Mouse (Mus musculus) spleen, embryonic (tissue): ENCODE results near the gene Plpp7.

Experiments used
- CTCF ChIA-PET: fragments of 350-600 bp; sonication (Branson Sonifier 250); formaldehyde crosslinking; loops from one replicate; lab custom pipeline; 2022; lab: Charles Lee

The Plpp7 gene

GRCm38 (mm10) chr2:32068811-32069607 is 26.3 kb upstream of the Plpp7 start:
- CTCF ChIA-PET, result no interaction called here

- CTCF ChIA-PET, result no interaction called here
These were observed 24.6 kb upstream of the Plpp7 start for GRCm38 (mm10) chr2:32070747-32071146.

- CTCF ChIA-PET, result no interaction called here
These were observed 20.9 kb upstream of the Plpp7 start for GRCm38 (mm10) chr2:32074404-32074803.

- CTCF ChIA-PET, result no interaction called here
These were observed 20.0 kb upstream of the Plpp7 start for GRCm38 (mm10) chr2:32075368-32075767.

GRCm38 (mm10) chr2:32077744-32078143 is 17.6 kb upstream of the Plpp7 start:
- CTCF ChIA-PET, result interaction anchor here (0.7 kb wide), 1 partner anchor 102 kb away, joined by 3 read pairs; no protein-coding TSS in a partner anchor

- CTCF ChIA-PET, result interaction anchor here (1.0 kb wide), 1 partner anchor 27 kb away, joined by 3 read pairs; no protein-coding TSS in a partner anchor
These were observed 16.8 kb upstream of the Plpp7 start for GRCm38 (mm10) chr2:32078522-32078921.

GRCm38 (mm10) chr2:32079191-32079725 is 16.1 kb upstream of the Plpp7 start:
- CTCF ChIA-PET, result interaction anchor here (1.0 to 1.2 kb wide), 2 partner anchors 16 to 28 kb away, joined by 3 read pairs; no protein-coding TSS in a partner anchor

- CTCF ChIA-PET, result interaction anchor here (0.5 to 0.9 kb wide), 2 partner anchors 13 to 20 kb away, joined by 3 to 5 read pairs; no protein-coding TSS in a partner anchor
These were observed 14.6 kb upstream of the Plpp7 start for GRCm38 (mm10) chr2:32080681-32081080.

- CTCF ChIA-PET, result interaction anchor here (0.5 to 0.9 kb wide), 2 partner anchors 13 to 21 kb away, joined by 3 to 5 read pairs; no protein-coding TSS in a partner anchor
These were observed 13.9 kb upstream of the Plpp7 start for GRCm38 (mm10) chr2:32081296-32081929.

GRCm38 (mm10) chr2:32082229-32082628 is 13.1 kb upstream of the Plpp7 start:
- CTCF ChIA-PET, result no interaction called here

- CTCF ChIA-PET, result no interaction called here
These were observed 11.9 kb upstream of the Plpp7 start for GRCm38 (mm10) chr2:32083159-32084011.

- CTCF ChIA-PET, result interaction anchor here (0.7 kb wide), 1 partner anchor 20 kb away, joined by 4 read pairs; no protein-coding TSS in a partner anchor
These were observed 11.0 kb upstream of the Plpp7 start, which contains the start of gene Fam78a for GRCm38 (mm10) chr2:32084111-32084871. Gene Fam78a, minus strand, starts transcription at chr2:32084857.

- CTCF ChIA-PET, result interaction anchor here (0.7 kb wide), 1 partner anchor 20 kb away, joined by 4 read pairs; no protein-coding TSS in a partner anchor
These were observed 10.5 kb upstream of the Plpp7 start for GRCm38 (mm10) chr2:32084872-32085199.

- CTCF ChIA-PET, result interaction anchor here (0.7 kb wide), 1 partner anchor 21 kb away, joined by 4 read pairs; no protein-coding TSS in a partner anchor
These were observed 10.1 kb upstream of the Plpp7 start for GRCm38 (mm10) chr2:32085231-32085630.

- CTCF ChIA-PET, result no interaction called here
These were observed 7.7 kb upstream of the Plpp7 start for GRCm38 (mm10) chr2:32087606-32088005.

- CTCF ChIA-PET, result no interaction called here
These were observed 6.9 kb upstream of the Plpp7 start for GRCm38 (mm10) chr2:32088372-32088981.

GRCm38 (mm10) chr2:32089606-32090005 is 5.7 kb upstream of the Plpp7 start:
- CTCF ChIA-PET, result no interaction called here

- CTCF ChIA-PET, result no interaction called here
These were observed 5.2 kb upstream of the Plpp7 start for GRCm38 (mm10) chr2:32090145-32090544.

GRCm38 (mm10) chr2:32091956-32092355 is 3.4 kb upstream of the Plpp7 start:
- CTCF ChIA-PET, result no interaction called here
